Mouse (Mus musculus) small intestine, adult 2 months (tissue): ENCODE measurements around the gene Olfr1414.

Source experiments
- CTCF ChIP-seq: fragments of 200-500 bp; IDR thresholded peaks from 2 replicates; pipeline ENCODE4 v1.5.1; 2012; ENCODE audit warnings: low read depth, mild to moderate bottlenecking, control low read depth, inconsistent platforms, low read length, moderate library complexity, mixed read lengths; ENCODE audit not compliant: insufficient replicate concordance, insufficient read length; ENCODE audit errors: extremely low read depth
- POLR2A ChIP-seq: fragments of 200-500 bp; IDR thresholded peaks from 2 replicates; pipeline ENCODE4 v1.6.1; 2012; ENCODE audit warnings: low read depth, mild to moderate bottlenecking, control low read depth, inconsistent platforms, low read length, moderate library complexity

DNA sequence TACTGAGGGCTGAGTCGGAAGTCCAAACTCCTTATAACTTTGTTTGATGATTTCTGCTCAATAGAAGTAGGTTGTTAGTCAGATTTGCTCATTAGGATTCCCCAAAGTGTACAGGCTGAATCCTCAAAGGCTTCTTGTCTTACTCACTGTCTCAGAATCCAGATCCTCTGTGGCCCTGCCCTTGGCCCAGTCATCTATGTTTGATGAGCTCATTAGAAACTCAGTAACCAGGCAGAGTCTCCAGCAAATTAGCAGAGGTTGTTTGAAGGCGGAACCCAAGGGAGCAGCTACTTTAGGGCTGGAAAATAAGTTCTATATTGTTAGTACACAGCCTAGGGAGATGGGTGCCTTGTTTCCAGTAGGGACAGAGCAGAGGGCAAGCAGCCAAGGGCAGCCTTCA is 27.5 kb upstream of the Olfr1414 start:
- TF ChIP-seq POLR2A (no peak), CTCF (no peak)
